Mouse (Mus musculus): ENCODE data around the gene Pum2. TPM values are rescaled to one million over a fixed set of nuclear protein-coding genes. Genes with fewer than 3 reads are reported as not detected.
A peak's percentile ranks its signal among the peaks of the same experiment; 100 is the strongest.

Pum2 gene
- polyA plus RNA-seq, 1 experiment from 2014 or later = 63.9 TPM

DNA sequence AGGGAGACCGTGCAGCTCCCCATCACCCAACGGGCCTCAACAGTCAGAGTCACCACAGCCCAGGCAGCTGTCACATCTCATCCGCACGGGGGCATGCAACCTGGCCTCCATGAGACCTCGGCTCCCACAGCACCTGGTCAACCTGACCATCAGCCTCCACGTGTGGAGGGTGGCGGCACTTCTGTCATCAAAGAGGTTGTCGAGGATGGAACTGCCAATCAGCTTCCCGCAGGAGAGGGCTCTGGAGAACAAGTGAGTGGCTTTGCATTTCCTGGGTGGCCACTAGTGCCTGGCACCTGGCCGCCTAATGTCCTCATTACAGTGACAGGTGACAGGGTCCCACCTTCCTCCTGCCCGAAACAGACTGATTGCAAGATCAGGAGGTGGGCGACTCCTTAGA is 116.7 kb downstream of the Pum2 start:
- H3K4me3 ChIP-seq = no peak overlapping the region
- H3K36me3 ChIP-seq (replicated peaks) = peaks cover 88% of the 10 kb centered on the region
- H3K27ac ChIP-seq (replicated peaks) = no peak overlapping the region
- peaks cover 22% of the 10 kb centered on the region for H3K4me1 ChIP-seq
- 90% methylated on average over 12 of the region's 12 CpGs for WGBS
- H3K9me3 ChIP-seq = peaks cover 7% of the 10 kb centered on the region
- no peak for DNase-seq (ENCODE audit: low spot score)
- H3K27me3 ChIP-seq (replicated peaks; ENCODE audit: low read depth, poor library complexity, severe bottlenecking) = no peaks in the 10 kb centered on the region

- Histone ChIP-seq H3K27me3 (replicated peaks; ENCODE audit: low read depth, poor library complexity, severe bottlenecking) (no peaks in the 10 kb centered on the region), H3K9me3 (peaks cover 7% of the 10 kb centered on the region), H3K36me3 (replicated peaks) (peaks cover 80% of the 10 kb centered on the region), H3K27ac (replicated peaks) (no peak overlapping the region), H3K4me3 (no peak overlapping the region), H3K4me1 (peaks cover 7% of the 10 kb centered on the region)
- WGBS = 87% methylated on average over 2 of the region's 2 CpGs
- DNase-seq (ENCODE audit: low spot score) = no peak
Measured at GRCm38 (mm10) chr12:8793410-8794051, 119.6 kb downstream of the Pum2 start.

- 91% methylated on average over 7 of the region's 7 CpGs for WGBS
- DNase-seq (ENCODE audit: low spot score) = no peak
- H3K27me3 ChIP-seq (replicated peaks; ENCODE audit: low read depth, poor library complexity, severe bottlenecking) = no peaks in the 10 kb centered on the region
- peaks cover 15% of the 10 kb centered on the region for H3K4me1 ChIP-seq
- peaks cover 36% of the 10 kb centered on the region for H3K36me3 ChIP-seq (replicated peaks)
- peak overlapping the region; percentile 37; the same call in 1 of the 2 replicates for H3K27ac ChIP-seq (replicated peaks)
- no peak overlapping the region for H3K4me3 ChIP-seq
- peaks cover 7% of the 10 kb centered on the region for H3K9me3 ChIP-seq
Measured at GRCm38 (mm10) chr12:8797936-8798335, 124.0 kb downstream of the Pum2 start.

- Histone ChIP-seq H3K4me1 (peaks cover 22% of the 10 kb centered on the region), H3K27ac (replicated peaks) (peak overlapping the region; percentile 37), H3K9me3 (peaks cover 7% of the 10 kb centered on the region), H3K27me3 (replicated peaks; ENCODE audit: low read depth, poor library complexity, severe bottlenecking) (no peaks in the 10 kb centered on the region), H3K36me3 (replicated peaks) (peaks cover 29% of the 10 kb centered on the region), H3K4me3 (no peak overlapping the region)
- no peak for DNase-seq (ENCODE audit: low spot score)
- 51% methylated on average over 9 of the region's 9 CpGs for WGBS
Measured at GRCm38 (mm10) chr12:8798486-8799020, 124.6 kb downstream of the Pum2 start.

Other genes starting within 250 kb of the Pum2 start
- gene Rhob, start 174.1 kb upstream of the Pum2 start, polyA plus RNA-seq (2016; fragmentation: Nextera tagmentation; extraction: Ambion mirVana) = 24.8 and 26.4 TPM in 2 replicates
- not detected in 2 replicates for gene Slc7a15, start 75.1 kb upstream of the Pum2 start, polyA plus RNA-seq (2016; fragmentation: Nextera tagmentation; extraction: Ambion mirVana)
- 157 and 158 TPM in 2 replicates for gene Sdc1, start 97.2 kb downstream of the Pum2 start, polyA plus RNA-seq (2016; fragmentation: Nextera tagmentation; extraction: Ambion mirVana)
- gene Laptm4a, start 247.5 kb downstream of the Pum2 start, polyA plus RNA-seq (2016; fragmentation: Nextera tagmentation; extraction: Ambion mirVana) = 170 and 196 TPM in 2 replicates